Mouse (Mus musculus) limb, embryonic 11.5 days (tissue): ENCODE measurements around the gene Ccdc9. TPM values are rescaled to one million over a fixed set of nuclear protein-coding genes. Genes with fewer than 3 reads are reported as not detected.

Experiments used
- ATAC-seq: fragments of 200-750 bp; cut with Nextera tagmentation; 2 replicates; pipeline ENCODE4 v1.8.0; 2017; ENCODE audit warnings: low read depth; ENCODE audit not compliant: insufficient number of reproducible peaks, low FRiP score, low TSS enrichment
- DNase-seq: peaks from one replicate; pipeline ENCODE4 v3.0.0-alpha.2; 2015; ENCODE audit warnings: low spot score
- H3K27ac ChIP-seq: fragments of 300-500 bp; sonication (generic); replicated peaks from 2 replicates; pipeline ENCODE4 v1.5.1; 2014; ENCODE audit warnings: low read depth, mild to moderate bottlenecking, low read length
- H3K27me3 ChIP-seq: fragments of 300-500 bp; sonication (generic); 2 replicates; pipeline ENCODE4 v1.6.1; 2014; ENCODE audit warnings: mild to moderate bottlenecking, low read length, mixed read lengths; ENCODE audit not compliant: control insufficient read depth, insufficient read depth
- H3K36me3 ChIP-seq: fragments of 300-500 bp; sonication (generic); 2 replicates; pipeline ENCODE4 v1.6.1; 2014; ENCODE audit warnings: mild to moderate bottlenecking, low read length, moderate library complexity, mixed read lengths; ENCODE audit not compliant: control insufficient read depth, insufficient read depth
- H3K4me1 ChIP-seq: fragments of 300-500 bp; sonication (generic); 2 replicates; pipeline ENCODE4 v1.6.1; 2014; ENCODE audit warnings: low read length, mixed read lengths; ENCODE audit not compliant: control insufficient read depth, insufficient read depth
- H3K4me2 ChIP-seq: fragments of 300-500 bp; sonication (generic); 2 replicates; pipeline ENCODE4 v1.6.1; 2014; ENCODE audit warnings: low read depth, mild to moderate bottlenecking, moderate library complexity; ENCODE audit not compliant: severe bottlenecking
- H3K4me3 ChIP-seq: fragments of 300-500 bp; sonication (generic); 2 replicates; pipeline ENCODE4 v1.5.1; 2014; ENCODE audit warnings: low read depth, low read length
- H3K9ac ChIP-seq: fragments of 300-500 bp; sonication (generic); 2 replicates; pipeline ENCODE4 v1.6.1; 2014; ENCODE audit warnings: mild to moderate bottlenecking, low read length
- H3K9me3 ChIP-seq: fragments of 300-500 bp; sonication (generic); 2 replicates; pipeline ENCODE4 v1.6.1; 2016; ENCODE audit warnings: low read length; ENCODE audit not compliant: control insufficient read depth
- WGBS: fragments of 180-500 bp; shearing (Covaris S2); extraction: QIAGEN DNeasy Blood & Tissue Kit; methylation state at CpG from one replicate; pipeline ENCODE4 v1.1.7; 2014; 5-methylcytosine and 5-hydroxymethylcytosine counted together
- polyA plus RNA-seq: library from polyadenylated mRNA; unstranded; fragments of >200 nt; fragmentation: Nextera tagmentation; extraction: Ambion mirVana; gene quantifications from 2 replicates; pipeline ENCODE4 v1.2.1, GENCODE M21; 2014

The Ccdc9 gene
- polyA plus RNA-seq, 1 experiment from 2014 or later = 20.2 TPM

- WGBS = 67% methylated on average over 4 of the region's 4 CpGs
- no peak for DNase-seq
- no peak overlapping the region for H3K9ac ChIP-seq
- H3K4me1 ChIP-seq = peaks cover 25% of the 10 kb centered on the region
- no peak overlapping the region for H3K4me3 ChIP-seq
- H3K36me3 ChIP-seq = no peaks in the 10 kb centered on the region
- no peaks in the 10 kb centered on the region for H3K27me3 ChIP-seq
- H3K9me3 ChIP-seq = no peaks in the 10 kb centered on the region; the same call in 1 of the 2 replicates
- ATAC-seq = no peak
- no peak overlapping the region for H3K4me2 ChIP-seq
- H3K27ac ChIP-seq = no peak overlapping the region
Measured at GRCm38 (mm10) chr7:16315222-16315759, 28.7 kb upstream of the Ccdc9 start.

- peak overlapping the region; percentile 67; the same call in 1 of the 2 replicates for H3K27ac ChIP-seq
- WGBS = 9% methylated on average over 13 of the region's 13 CpGs
- peak overlapping the region; percentile 69 for H3K4me3 ChIP-seq
- H3K9me3 ChIP-seq = no peaks in the 10 kb centered on the region; the same call in 1 of the 2 replicates
- peak overlapping the region; percentile 63 for H3K9ac ChIP-seq
- ATAC-seq (peak; percentile 2; the same call in 1 of the 2 replicates), DNase-seq (no peak)
- H3K4me2 ChIP-seq = peak overlapping the region; percentile 98
- no peaks in the 10 kb centered on the region for H3K27me3 ChIP-seq
- no peaks in the 10 kb centered on the region for H3K36me3 ChIP-seq
- H3K4me1 ChIP-seq = peaks cover 29% of the 10 kb centered on the region
Measured at GRCm38 (mm10) chr7:16314221-16314775, 27.7 kb upstream of the Ccdc9 start.

GRCm38 (mm10) chr7:16313481-16314220, 27.1 kb upstream of the Ccdc9 start:
- peak overlapping the region; percentile 69 for H3K4me3 ChIP-seq
- no peaks in the 10 kb centered on the region for H3K27me3 ChIP-seq
- WGBS = under 1% methylated on average over 65 of the region's 66 CpGs
- no peaks in the 10 kb centered on the region; the same call in 1 of the 2 replicates for H3K9me3 ChIP-seq
- peak overlapping the region; percentile 67 for H3K27ac ChIP-seq
- no peaks in the 10 kb centered on the region for H3K36me3 ChIP-seq
- DNase-seq (peak; percentile 83), ATAC-seq (peak; percentile 61)
- H3K4me2 ChIP-seq = peak overlapping the region; percentile 98
- H3K4me1 ChIP-seq = peaks cover 34% of the 10 kb centered on the region
- peak overlapping the region; percentile 63 for H3K9ac ChIP-seq

GRCm38 (mm10) chr7:16312672-16313311, 26.2 kb upstream of the Ccdc9 start:
- peak; percentile 19; the same call in 1 of the 2 replicates for ATAC-seq
- DNase-seq = peak; percentile 85
- H3K36me3 ChIP-seq = no peaks in the 10 kb centered on the region
- WGBS = 0% methylated on average over 12 of the region's 12 CpGs
- H3K4me1 ChIP-seq = peaks cover 34% of the 10 kb centered on the region
- no peaks in the 10 kb centered on the region; the same call in 1 of the 2 replicates for H3K9me3 ChIP-seq
- H3K4me3 ChIP-seq = peak overlapping the region; percentile 69
- peak overlapping the region; percentile 98 for H3K4me2 ChIP-seq
- H3K27ac ChIP-seq = peak overlapping the region; percentile 74
- peak overlapping the region; percentile 89 for H3K9ac ChIP-seq
- no peaks in the 10 kb centered on the region for H3K27me3 ChIP-seq

GRCm38 (mm10) chr7:16312011-16312671, 25.5 kb upstream of the Ccdc9 start:
- Histone ChIP-seq H3K4me3 (peak overlapping the region; percentile 69), H3K9me3 (no peaks in the 10 kb centered on the region; the same call in 1 of the 2 replicates), H3K4me1 (peaks cover 34% of the 10 kb centered on the region), H3K9ac (peak overlapping the region; percentile 89), H3K36me3 (no peaks in the 10 kb centered on the region), H3K4me2 (peak overlapping the region; percentile 98), H3K27ac (peak overlapping the region; percentile 74), H3K27me3 (no peaks in the 10 kb centered on the region)
- WGBS = 0% methylated on average over 48 of the region's 49 CpGs
- DNase-seq = peak; percentile 67
- ATAC-seq = no peak

- ATAC-seq (no peak), DNase-seq (peak; percentile 41)
- Histone ChIP-seq H3K4me3 (peak overlapping the region; percentile 69), H3K9me3 (no peaks in the 10 kb centered on the region; the same call in 1 of the 2 replicates), H3K27ac (peak overlapping the region; percentile 74; the same call in 1 of the 2 replicates), H3K36me3 (no peaks in the 10 kb centered on the region), H3K4me1 (peaks cover 34% of the 10 kb centered on the region), H3K4me2 (peak overlapping the region; percentile 98), H3K9ac (peak overlapping the region; percentile 89), H3K27me3 (no peaks in the 10 kb centered on the region)
- WGBS = 1% methylated on average over 14 of the region's 14 CpGs
Measured at GRCm38 (mm10) chr7:16311453-16312004, 24.9 kb upstream of the Ccdc9 start.

- no peak for DNase-seq
- Histone ChIP-seq H3K9me3 (no peaks in the 10 kb centered on the region; the same call in 1 of the 2 replicates), H3K4me2 (peak overlapping the region; percentile 98), H3K4me1 (peaks cover 34% of the 10 kb centered on the region), H3K9ac (peak overlapping the region; percentile 45; the same call in 1 of the 2 replicates), H3K4me3 (peak overlapping the region; percentile 65), H3K27me3 (no peaks in the 10 kb centered on the region), H3K27ac (no peak overlapping the region; the same call in 1 of the 2 replicates), H3K36me3 (no peaks in the 10 kb centered on the region)
- 1% methylated on average over 30 of the region's 31 CpGs for WGBS
- no peak for ATAC-seq
Measured at GRCm38 (mm10) chr7:16310521-16311452, 24.2 kb upstream of the Ccdc9 start.
